Mouse (Mus musculus) stomach, embryonic 15.5 days (tissue): Measurements from ENCODE around the gene Tfpi. TPM values are rescaled to one million over a fixed set of nuclear protein-coding genes. Genes with fewer than 3 reads are reported as not detected.

ENCODE experiments used
- ATAC-seq: fragments of 200-750 bp; cut with Nextera tagmentation; 2 replicates; pipeline ENCODE4 v1.8.0; 2017; ENCODE audit warnings: low read depth, moderate number of reproducible peaks, moderate TSS enrichment; ENCODE audit not compliant: insufficient read depth, low FRiP score
- H3K27ac ChIP-seq: fragments of 300-500 bp; sonication (generic); 2 replicates; pipeline ENCODE4 v1.5.1; 2015; ENCODE audit warnings: mild to moderate bottlenecking, inconsistent platforms
- H3K27me3 ChIP-seq: fragments of 300-500 bp; sonication (generic); replicated peaks from 2 replicates; pipeline ENCODE4 v1.6.1; 2015; ENCODE audit warnings: inconsistent platforms
- H3K36me3 ChIP-seq: fragments of 300-500 bp; sonication (generic); 2 replicates; pipeline ENCODE4 v1.6.1; 2015; ENCODE audit warnings: inconsistent platforms
- H3K4me1 ChIP-seq: fragments of 300-500 bp; sonication (generic); 2 replicates; pipeline ENCODE4 v1.6.1; 2015; ENCODE audit warnings: inconsistent platforms
- H3K4me2 ChIP-seq: fragments of 300-500 bp; sonication (generic); 2 replicates; pipeline ENCODE4 v1.6.1; 2015; ENCODE audit warnings: mild to moderate bottlenecking, inconsistent platforms
- H3K4me3 ChIP-seq: fragments of 300-500 bp; sonication (generic); replicated peaks from 2 replicates; pipeline ENCODE4 v1.5.1; 2015; ENCODE audit warnings: inconsistent platforms
- H3K9ac ChIP-seq: fragments of 300-500 bp; sonication (generic); 2 replicates; pipeline ENCODE4 v1.6.1; 2015; ENCODE audit warnings: inconsistent platforms
- H3K9me3 ChIP-seq: fragments of 300-500 bp; sonication (generic); 2 replicates; pipeline ENCODE4 v1.6.1; 2016; ENCODE audit warnings: inconsistent platforms
- WGBS: fragments of 180-500 bp; shearing (Covaris S2); methylation state at CpG from one replicate; pipeline ENCODE4 v1.1.7; 2015; 5-methylcytosine and 5-hydroxymethylcytosine counted together
- polyA plus RNA-seq: library from polyadenylated mRNA; unstranded; fragments of >200 nt; fragmentation: Nextera tagmentation; extraction: Ambion mirVana; gene quantifications from 2 replicates; pipeline ENCODE4 v1.2.1, GENCODE M21; 2015

Gene Tfpi
- polyA plus RNA-seq, 1 experiment from 2014 or later, result 47.4 TPM

DNA sequence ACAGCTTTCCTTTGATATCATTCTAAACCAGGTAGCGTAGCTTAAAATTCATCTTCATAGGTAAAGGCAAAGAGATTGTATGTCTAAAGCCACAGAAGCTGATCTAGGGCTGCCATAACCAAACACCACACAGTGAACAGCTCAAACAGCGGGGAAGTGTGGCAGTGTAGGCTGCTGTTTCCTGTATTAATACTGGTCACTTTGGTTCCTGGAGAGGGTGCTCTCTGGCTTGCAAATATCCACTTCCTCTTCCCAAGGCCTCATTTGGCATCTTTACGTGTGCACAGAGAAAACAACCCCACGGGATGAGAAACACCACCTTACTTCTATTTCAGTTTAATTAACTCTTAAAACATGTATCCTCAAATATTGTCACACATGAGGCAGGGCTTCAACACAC lies 9.2 kb downstream of the Tfpi start:
- H3K36me3 ChIP-seq, result no peaks in the 10 kb centered on the region
- H3K27ac ChIP-seq, result no peak overlapping the region
- WGBS, result 82% methylated on average over 4 of the region's 4 CpGs
- no peak overlapping the region for H3K4me3 ChIP-seq
- no peaks in the 10 kb centered on the region for H3K4me1 ChIP-seq
- no peak for ATAC-seq
- H3K4me2 ChIP-seq, result no peak overlapping the region
- no peak overlapping the region for H3K9ac ChIP-seq
- no peaks in the 10 kb centered on the region for H3K9me3 ChIP-seq
- H3K27me3 ChIP-seq, result no peaks in the 10 kb centered on the region

DNA sequence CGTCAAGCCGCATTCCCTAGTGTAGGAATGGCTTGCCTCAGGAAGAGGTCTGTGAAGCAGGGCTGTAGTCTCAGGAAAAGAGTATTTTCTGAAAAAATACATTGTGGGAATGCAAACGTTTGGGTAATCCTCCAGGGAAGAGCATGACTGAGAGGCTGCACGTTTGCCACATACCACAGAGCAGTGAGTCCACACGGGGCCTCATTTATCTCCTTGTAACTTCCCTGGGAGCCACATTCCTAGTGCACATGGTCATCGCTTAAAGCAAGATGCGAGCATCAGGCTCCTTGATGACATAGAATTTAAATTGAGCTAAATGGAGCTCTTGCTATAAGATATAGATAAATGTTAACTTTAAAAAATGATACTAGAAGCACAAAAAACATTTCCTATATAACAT lies 11.6 kb downstream of the Tfpi start:
- no peak overlapping the region for H3K27ac ChIP-seq
- no peak overlapping the region for H3K4me2 ChIP-seq
- no peaks in the 10 kb centered on the region for H3K9me3 ChIP-seq
- no peaks in the 10 kb centered on the region for H3K27me3 ChIP-seq
- WGBS, result 23% methylated on average over 7 of the region's 7 CpGs
- no peak for ATAC-seq
- no peaks in the 10 kb centered on the region for H3K36me3 ChIP-seq
- H3K4me3 ChIP-seq, result no peak overlapping the region
- H3K9ac ChIP-seq, result no peak overlapping the region
- no peaks in the 10 kb centered on the region for H3K4me1 ChIP-seq

DNA sequence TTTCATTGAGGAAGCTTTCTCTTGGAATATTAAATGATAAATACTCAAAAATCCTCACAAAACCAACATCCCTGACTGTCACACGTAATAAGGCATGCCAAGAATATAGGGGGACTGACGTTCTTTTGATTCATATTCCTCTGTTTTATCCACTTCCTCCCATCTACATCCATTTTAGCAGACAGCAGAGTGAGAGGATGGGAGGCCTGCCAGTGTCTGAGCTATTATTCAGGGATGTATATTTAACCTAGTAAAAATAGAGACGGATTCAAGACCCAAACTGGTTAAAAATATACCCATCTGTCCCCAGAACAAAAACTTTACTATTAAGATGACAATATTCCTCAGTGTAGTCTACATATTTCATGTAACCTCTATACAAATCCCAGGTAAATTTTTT lies 14.2 kb downstream of the Tfpi start:
- H3K36me3 ChIP-seq, result no peaks in the 10 kb centered on the region
- no peaks in the 10 kb centered on the region for H3K4me1 ChIP-seq
- no peak overlapping the region for H3K4me2 ChIP-seq
- H3K9me3 ChIP-seq, result no peaks in the 10 kb centered on the region
- 83% methylated on average over 3 of the region's 3 CpGs for WGBS
- H3K4me3 ChIP-seq, result no peak overlapping the region
- no peak overlapping the region for H3K27ac ChIP-seq
- no peak overlapping the region for H3K9ac ChIP-seq
- no peak for ATAC-seq
- no peaks in the 10 kb centered on the region for H3K27me3 ChIP-seq

DNA sequence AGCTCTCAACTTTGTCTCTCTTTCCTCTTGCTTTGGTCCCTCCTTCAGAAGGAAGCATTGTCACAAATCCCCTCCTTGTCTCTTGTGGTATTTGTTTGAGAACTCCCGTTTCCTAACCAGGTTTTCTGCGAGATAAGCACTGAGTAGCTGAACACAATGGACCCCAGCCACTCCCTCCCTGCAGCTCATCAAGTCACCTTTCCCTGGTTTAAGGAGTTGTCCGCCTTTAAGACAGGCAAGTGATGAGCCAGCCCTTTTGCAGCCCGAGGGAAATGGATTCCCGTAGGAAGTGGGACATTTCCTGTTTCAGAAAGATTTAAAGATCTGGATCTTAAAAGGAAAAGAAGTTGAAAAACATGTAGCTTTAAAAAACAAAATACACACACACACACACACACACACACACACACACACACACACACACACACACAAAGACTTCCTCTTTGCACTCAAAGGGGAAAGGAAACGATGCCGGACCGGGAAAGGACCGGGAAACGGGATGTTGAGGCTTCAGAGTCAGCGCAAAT lies 16.9 kb downstream of the Tfpi start:
- no peaks in the 10 kb centered on the region for H3K9me3 ChIP-seq
- 59% methylated on average over 11 of the region's 11 CpGs for WGBS
- H3K9ac ChIP-seq, result no peak overlapping the region
- no peak overlapping the region for H3K4me3 ChIP-seq
- no peak overlapping the region for H3K27ac ChIP-seq
- no peaks in the 10 kb centered on the region for H3K36me3 ChIP-seq
- H3K4me2 ChIP-seq, result no peak overlapping the region
- no peaks in the 10 kb centered on the region for H3K27me3 ChIP-seq
- no peaks in the 10 kb centered on the region for H3K4me1 ChIP-seq
- no peak for ATAC-seq

DNA sequence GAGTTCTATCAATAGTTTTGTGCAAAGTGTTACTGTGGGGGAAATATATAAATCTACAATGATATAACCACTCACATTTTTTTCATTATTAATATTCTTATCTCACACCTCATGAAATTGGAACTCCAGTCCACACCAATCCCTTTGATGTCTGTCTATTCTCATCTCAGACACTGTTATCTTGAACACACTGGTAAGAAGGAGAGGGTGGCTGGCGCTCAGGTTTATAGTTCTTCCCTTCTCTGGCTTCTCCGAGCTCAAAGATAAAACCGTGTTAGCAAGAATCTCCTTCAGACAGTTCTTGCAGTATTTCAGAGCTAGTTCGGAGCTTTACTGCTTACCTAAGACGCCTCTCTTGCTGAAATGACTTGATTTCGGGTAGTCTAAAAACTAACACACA lies 19.4 kb downstream of the Tfpi start:
- no peak overlapping the region for H3K4me3 ChIP-seq
- no peaks in the 10 kb centered on the region for H3K27me3 ChIP-seq
- H3K4me1 ChIP-seq, result no peaks in the 10 kb centered on the region
- H3K27ac ChIP-seq, result no peak overlapping the region
- no peaks in the 10 kb centered on the region for H3K9me3 ChIP-seq
- ATAC-seq, result no peak
- WGBS, result 72% methylated on average over 6 of the region's 6 CpGs
- no peaks in the 10 kb centered on the region for H3K36me3 ChIP-seq
- H3K4me2 ChIP-seq, result no peak overlapping the region
- no peak overlapping the region for H3K9ac ChIP-seq

DNA sequence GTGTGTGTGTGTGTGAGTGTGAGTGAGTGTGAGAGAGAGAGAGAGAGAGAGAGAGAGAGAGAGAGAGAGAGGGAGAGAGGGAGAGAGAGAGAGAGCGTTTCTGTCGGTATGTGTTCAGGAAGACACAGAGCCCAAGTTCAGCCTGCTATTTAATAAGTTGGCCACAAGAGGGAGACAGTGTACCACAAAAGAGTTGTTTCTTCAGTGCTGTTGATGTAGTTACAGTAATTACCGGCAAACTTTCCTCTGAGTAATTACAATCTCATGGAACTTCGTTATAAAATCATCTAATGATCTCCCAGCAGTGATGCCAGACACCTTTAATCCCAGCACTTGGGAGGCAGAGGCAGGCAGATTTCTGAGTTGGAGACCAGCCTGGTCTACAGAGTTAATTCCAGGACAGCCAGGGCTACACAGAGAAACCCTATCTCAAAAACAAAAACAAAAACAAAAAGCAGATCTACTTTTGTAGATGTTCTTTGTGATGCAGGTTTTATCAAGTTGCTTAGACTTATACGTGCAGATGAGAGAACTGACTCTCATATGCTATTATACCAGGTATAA lies 21.3 kb downstream of the Tfpi start:
- Histone ChIP-seq H3K36me3 (no peaks in the 10 kb centered on the region), H3K9me3 (no peaks in the 10 kb centered on the region), H3K27me3 (no peaks in the 10 kb centered on the region), H3K4me2 (no peak overlapping the region), H3K9ac (no peak overlapping the region), H3K4me3 (no peak overlapping the region), H3K4me1 (no peaks in the 10 kb centered on the region), H3K27ac (no peak overlapping the region)
- 10% methylated on average over 5 of the region's 5 CpGs for WGBS
- no peak for ATAC-seq

DNA sequence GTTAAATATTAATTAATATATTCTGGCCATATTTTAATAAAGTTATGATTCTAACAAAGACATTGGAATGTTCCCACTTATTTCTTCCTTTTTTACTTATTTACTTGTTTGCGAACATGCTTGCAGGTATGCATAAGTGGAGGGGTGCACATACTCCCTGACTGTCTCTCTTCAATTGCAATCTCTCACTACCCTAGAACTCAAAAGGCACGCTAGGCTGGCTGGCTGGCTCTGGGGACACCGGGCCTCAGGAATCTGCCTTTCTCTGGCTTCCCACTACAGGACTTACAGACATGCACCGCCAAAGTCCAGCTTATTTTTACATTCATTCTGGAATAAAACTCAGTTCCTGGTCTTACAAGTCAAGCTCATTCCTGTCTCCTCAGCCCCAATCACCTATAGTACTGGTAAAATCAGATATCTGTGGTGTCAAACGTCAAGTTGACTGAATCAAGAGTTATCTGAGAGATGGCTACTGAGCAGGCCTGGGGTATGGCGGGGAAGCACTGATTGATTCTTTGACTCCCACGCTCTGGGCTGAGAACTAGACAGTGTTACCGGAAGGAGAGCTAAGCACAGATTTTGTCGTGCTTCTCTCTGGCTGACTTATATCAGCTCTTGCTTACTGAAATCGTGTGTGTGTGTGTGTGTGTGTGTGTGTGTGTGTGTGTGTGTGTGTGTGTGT lies 21.9 kb downstream of the Tfpi start:
- no peaks in the 10 kb centered on the region for H3K36me3 ChIP-seq
- H3K4me2 ChIP-seq, result no peak overlapping the region
- 61% methylated on average over 10 of the region's 10 CpGs for WGBS
- H3K27me3 ChIP-seq, result no peaks in the 10 kb centered on the region
- no peak for ATAC-seq
- H3K4me1 ChIP-seq, result no peaks in the 10 kb centered on the region
- no peak overlapping the region for H3K4me3 ChIP-seq
- H3K27ac ChIP-seq, result no peak overlapping the region
- H3K9ac ChIP-seq, result no peak overlapping the region
- H3K9me3 ChIP-seq, result no peaks in the 10 kb centered on the region

DNA sequence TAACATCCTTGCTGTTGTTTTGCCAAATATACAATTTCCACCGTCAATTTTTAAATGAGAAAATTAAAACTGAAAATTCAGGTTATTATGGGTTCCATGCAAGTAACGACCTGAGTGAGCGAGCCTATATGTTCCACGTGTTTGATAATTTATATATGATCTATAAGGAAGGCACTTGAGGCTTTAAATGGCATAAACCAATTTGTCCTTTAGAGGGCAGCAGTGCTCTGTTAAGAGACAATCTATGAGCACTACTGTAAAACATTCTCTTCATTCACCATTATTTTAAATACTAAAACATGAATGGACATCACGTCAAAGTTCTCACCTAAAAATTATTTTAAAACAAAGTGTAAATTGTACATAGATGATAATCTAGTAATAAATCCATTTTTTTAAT lies 22.5 kb downstream of the Tfpi start:
- Histone ChIP-seq H3K9me3 (no peaks in the 10 kb centered on the region), H3K27ac (no peak overlapping the region), H3K36me3 (no peaks in the 10 kb centered on the region), H3K27me3 (no peaks in the 10 kb centered on the region), H3K4me3 (no peak overlapping the region), H3K9ac (no peak overlapping the region), H3K4me2 (no peak overlapping the region), H3K4me1 (no peaks in the 10 kb centered on the region)
- no peak for ATAC-seq
- 15% methylated on average over 5 of the region's 5 CpGs for WGBS

DNA sequence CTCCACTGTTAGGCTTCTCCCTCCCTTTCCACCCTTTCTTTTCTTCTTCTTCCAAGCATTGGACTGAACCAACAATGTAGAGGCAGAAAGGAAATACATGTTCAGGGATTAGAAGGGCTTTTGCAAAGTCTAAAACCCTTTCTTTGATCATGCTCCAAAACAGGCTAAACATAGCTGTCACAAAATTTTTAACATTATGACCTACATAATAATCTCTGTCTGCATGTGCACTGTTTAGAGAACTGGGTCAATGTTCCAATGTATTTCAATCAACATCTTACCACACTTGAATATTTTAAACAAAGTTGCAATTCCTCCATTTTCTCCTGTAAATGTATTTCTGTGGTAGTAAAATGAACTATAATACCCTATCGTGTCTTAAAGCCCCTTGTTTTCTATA lies 31.1 kb downstream of the Tfpi start:
- H3K4me1 ChIP-seq, result no peaks in the 10 kb centered on the region
- H3K27me3 ChIP-seq, result no peaks in the 10 kb centered on the region
- no peaks in the 10 kb centered on the region for H3K9me3 ChIP-seq
- no peak overlapping the region for H3K9ac ChIP-seq
- H3K36me3 ChIP-seq, result no peaks in the 10 kb centered on the region
- no peak overlapping the region for H3K4me3 ChIP-seq
- no peak overlapping the region for H3K27ac ChIP-seq
- WGBS, result 82% methylated on average over 1 of the region's 1 CpGs
- no peak for ATAC-seq
- H3K4me2 ChIP-seq, result no peak overlapping the region

DNA sequence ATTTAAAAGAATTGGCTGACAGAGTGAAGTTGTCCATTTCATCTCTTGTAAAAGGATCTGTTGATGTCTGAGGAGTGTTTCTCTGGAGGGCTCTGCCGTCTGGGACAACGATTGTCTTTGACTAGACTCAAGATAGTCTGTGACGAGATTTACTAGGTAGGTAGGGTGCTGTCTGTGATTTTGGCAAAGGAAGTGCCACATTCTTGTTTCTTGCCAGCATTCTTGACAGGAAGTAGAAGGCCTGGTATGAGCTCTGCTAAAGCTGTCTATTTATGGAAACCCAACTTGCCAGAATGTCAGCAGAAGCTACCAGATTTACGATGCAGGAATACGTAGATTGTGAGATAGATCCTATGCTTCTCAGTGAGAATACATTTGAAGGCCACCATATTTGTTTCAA lies 34.6 kb downstream of the Tfpi start:
- no peaks in the 10 kb centered on the region for H3K27me3 ChIP-seq
- no peak overlapping the region for H3K27ac ChIP-seq
- no peak for ATAC-seq
- H3K4me1 ChIP-seq, result no peaks in the 10 kb centered on the region
- no peak overlapping the region for H3K4me2 ChIP-seq
- no peaks in the 10 kb centered on the region for H3K9me3 ChIP-seq
- no peaks in the 10 kb centered on the region for H3K36me3 ChIP-seq
- 87% methylated on average over 5 of the region's 5 CpGs for WGBS
- no peak overlapping the region for H3K4me3 ChIP-seq
- no peak overlapping the region for H3K9ac ChIP-seq

DNA sequence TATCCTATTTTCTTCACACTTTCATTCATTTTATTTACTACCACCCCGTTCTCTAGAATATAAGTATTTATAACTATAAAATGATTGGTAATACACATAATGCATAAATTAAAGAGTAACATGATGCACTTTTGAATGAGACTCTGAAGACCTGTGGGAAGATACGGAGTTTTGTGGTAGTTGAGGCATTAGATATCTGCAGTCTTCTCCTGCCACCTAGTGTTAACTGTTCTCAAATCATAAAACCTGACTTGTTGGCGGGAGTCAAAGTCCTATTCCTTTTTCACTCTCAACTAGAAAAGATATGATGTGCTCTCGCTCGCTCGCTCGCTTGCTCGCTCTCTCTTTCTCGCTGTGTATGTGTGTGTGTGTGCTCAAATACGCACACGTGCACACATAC lies 46.9 kb downstream of the Tfpi start:
- no peak overlapping the region for H3K9ac ChIP-seq
- no peaks in the 10 kb centered on the region for H3K36me3 ChIP-seq
- no peaks in the 10 kb centered on the region for H3K4me1 ChIP-seq
- 0 out of 2 replicates have a peak overlapping the region, but pooled peaks have one; percentile 23 for H3K4me2 ChIP-seq
- WGBS, result 43% methylated on average over 11 of the region's 11 CpGs
- no peak overlapping the region for H3K27ac ChIP-seq
- no peak overlapping the region for H3K4me3 ChIP-seq
- no peak for ATAC-seq
- H3K9me3 ChIP-seq, result no peaks in the 10 kb centered on the region
- H3K27me3 ChIP-seq, result no peaks in the 10 kb centered on the region

DNA sequence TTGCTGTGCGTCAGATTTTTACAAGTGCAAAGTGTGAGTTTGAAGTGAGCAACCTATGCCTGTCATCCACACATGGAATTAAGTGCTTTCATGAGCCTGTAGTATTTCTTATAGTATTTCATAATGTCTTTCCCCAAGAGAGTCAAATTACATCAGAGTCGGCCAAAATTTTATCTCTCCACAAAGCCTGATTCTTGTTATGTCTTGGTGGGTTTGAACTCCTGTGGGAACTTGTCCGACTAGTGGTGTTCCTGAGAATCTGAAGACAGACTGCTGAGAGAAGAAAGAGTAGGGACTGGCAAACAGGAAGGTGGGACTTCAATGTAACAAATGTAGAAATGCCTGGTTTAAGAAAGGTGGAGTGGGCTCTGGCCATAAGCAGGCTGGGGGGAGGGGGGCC lies 47.7 kb downstream of the Tfpi start:
- Histone ChIP-seq H3K9ac (no peak overlapping the region), H3K4me2 (no peak overlapping the region), H3K36me3 (no peaks in the 10 kb centered on the region), H3K27ac (no peak overlapping the region), H3K4me3 (no peak overlapping the region), H3K27me3 (no peaks in the 10 kb centered on the region), H3K9me3 (no peaks in the 10 kb centered on the region), H3K4me1 (no peaks in the 10 kb centered on the region)
- 42% methylated on average over 3 of the region's 3 CpGs for WGBS
- ATAC-seq, result no peak

DNA sequence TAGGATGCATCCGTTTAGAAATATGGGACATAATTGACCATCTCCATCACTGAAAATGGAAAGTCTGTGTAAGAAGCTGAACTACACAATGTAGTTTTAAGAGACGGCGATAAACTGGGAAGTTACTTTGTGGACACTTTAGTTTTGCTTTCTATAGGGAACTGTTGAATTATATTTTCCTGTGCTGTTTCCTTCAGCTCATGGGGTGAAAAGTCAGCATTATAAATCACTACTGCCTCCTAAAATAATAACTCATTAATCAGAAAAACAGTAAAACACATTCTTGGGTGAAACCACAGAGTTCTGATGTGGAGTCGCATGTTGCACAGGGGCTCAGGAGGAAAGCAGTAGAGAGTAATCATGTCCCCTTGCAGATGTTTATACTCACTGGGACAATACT lies 50.0 kb downstream of the Tfpi start:
- no peak overlapping the region for H3K4me3 ChIP-seq
- H3K27me3 ChIP-seq, result no peaks in the 10 kb centered on the region
- no peak overlapping the region for H3K27ac ChIP-seq
- H3K9me3 ChIP-seq, result no peaks in the 10 kb centered on the region
- H3K4me2 ChIP-seq, result no peak overlapping the region
- no peak overlapping the region for H3K9ac ChIP-seq
- 55% methylated on average over 4 of the region's 4 CpGs for WGBS
- H3K36me3 ChIP-seq, result no peaks in the 10 kb centered on the region
- ATAC-seq, result no peak
- H3K4me1 ChIP-seq, result no peaks in the 10 kb centered on the region
